Mouse (Mus musculus): ENCODE measurements around the gene Rplp2. TPM values are rescaled to one million over a fixed set of nuclear protein-coding genes. Genes with fewer than 3 reads are reported as not detected.

Gene Rplp2
- polyA plus RNA-seq, 1 experiment from 2014 or later, result 1,216 TPM

GRCm38 (mm10) chr7:141468164-141468521 is 21.0 kb downstream of the Rplp2 start:
- H3K4me3 ChIP-seq, result peak overlapping the region; percentile 77
- H3K36me3 ChIP-seq (replicated peaks), result peaks cover 41% of the 10 kb centered on the region
- peak overlapping the region; percentile 91 for H3K27ac ChIP-seq
- no peak for DNase-seq (ENCODE audit: extremely low spot score, low spot score)
- no peaks in the 10 kb centered on the region for H3K9me3 ChIP-seq
- peaks cover 40% of the 10 kb centered on the region for H3K27me3 ChIP-seq (ENCODE audit: poor library complexity, severe bottlenecking)
- WGBS, result 24% methylated on average over 5 of the region's 5 CpGs
- H3K4me1 ChIP-seq, result peaks cover 73% of the 10 kb centered on the region

- H3K27me3 ChIP-seq (ENCODE audit: poor library complexity, severe bottlenecking), result peaks cover 35% of the 10 kb centered on the region
- no peak for DNase-seq (ENCODE audit: extremely low spot score, low spot score)
- H3K4me1 ChIP-seq, result peaks cover 73% of the 10 kb centered on the region
- H3K27ac ChIP-seq, result peak overlapping the region; percentile 91
- peak overlapping the region; percentile 77 for H3K4me3 ChIP-seq
- H3K36me3 ChIP-seq (replicated peaks), result peaks cover 41% of the 10 kb centered on the region
- H3K9me3 ChIP-seq, result no peaks in the 10 kb centered on the region
- WGBS, result 31% methylated on average over 8 of the region's 8 CpGs
Measured at GRCm38 (mm10) chr7:141468522-141469211, 21.5 kb downstream of the Rplp2 start.

GRCm38 (mm10) chr7:141469352-141469751 is 22.2 kb downstream of the Rplp2 start:
- Histone ChIP-seq H3K4me3 (peak overlapping the region; percentile 77), H3K27ac (peak overlapping the region; percentile 91), H3K4me1 (peaks cover 74% of the 10 kb centered on the region), H3K36me3 (replicated peaks) (peaks cover 41% of the 10 kb centered on the region), H3K9me3 (no peaks in the 10 kb centered on the region), H3K27me3 (ENCODE audit: poor library complexity, severe bottlenecking) (peaks cover 28% of the 10 kb centered on the region)
- 86% methylated on average over 6 of the region's 6 CpGs for WGBS
- no peak for DNase-seq (ENCODE audit: extremely low spot score, low spot score)

GRCm38 (mm10) chr7:141469901-141470636 is 22.9 kb downstream of the Rplp2 start:
- Histone ChIP-seq H3K4me1 (peaks cover 69% of the 10 kb centered on the region), H3K4me3 (0 out of 2 replicates have a peak overlapping the region, but pooled peaks have one; percentile 77), H3K36me3 (replicated peaks) (peaks cover 41% of the 10 kb centered on the region), H3K9me3 (no peaks in the 10 kb centered on the region), H3K27me3 (ENCODE audit: poor library complexity, severe bottlenecking) (peaks cover 21% of the 10 kb centered on the region), H3K27ac (no peak overlapping the region; the same call in 1 of the 2 replicates)
- 92% methylated on average over 18 of the region's 18 CpGs for WGBS
- DNase-seq (ENCODE audit: extremely low spot score, low spot score), result no peak

- Histone ChIP-seq H3K4me3 (no peak overlapping the region), H3K27me3 (ENCODE audit: poor library complexity, severe bottlenecking) (peaks cover 18% of the 10 kb centered on the region), H3K27ac (no peak overlapping the region), H3K4me1 (peaks cover 67% of the 10 kb centered on the region), H3K9me3 (no peaks in the 10 kb centered on the region), H3K36me3 (replicated peaks) (peaks cover 41% of the 10 kb centered on the region)
- DNase-seq (ENCODE audit: extremely low spot score, low spot score), result no peak
- WGBS, result 95% methylated on average over 10 of the region's 10 CpGs
Measured at GRCm38 (mm10) chr7:141470637-141470944, 23.4 kb downstream of the Rplp2 start.

GRCm38 (mm10) chr7:141471236-141471635 is 24.1 kb downstream of the Rplp2 start:
- peaks cover 41% of the 10 kb centered on the region for H3K36me3 ChIP-seq (replicated peaks)
- no peaks in the 10 kb centered on the region for H3K9me3 ChIP-seq
- H3K27ac ChIP-seq, result no peak overlapping the region
- no peak for DNase-seq (ENCODE audit: extremely low spot score, low spot score)
- peaks cover 68% of the 10 kb centered on the region for H3K4me1 ChIP-seq
- peaks cover 18% of the 10 kb centered on the region for H3K27me3 ChIP-seq (ENCODE audit: poor library complexity, severe bottlenecking)
- 93% methylated on average over 1 of the region's 1 CpGs for WGBS
- no peak overlapping the region for H3K4me3 ChIP-seq

- H3K36me3 ChIP-seq (replicated peaks), result peaks cover 41% of the 10 kb centered on the region
- no peak overlapping the region for H3K27ac ChIP-seq
- WGBS, result 84% methylated on average over 6 of the region's 6 CpGs
- DNase-seq (ENCODE audit: extremely low spot score, low spot score), result no peak
- H3K4me3 ChIP-seq, result no peak overlapping the region
- H3K9me3 ChIP-seq, result no peaks in the 10 kb centered on the region
- H3K4me1 ChIP-seq, result peaks cover 70% of the 10 kb centered on the region
- peaks cover 18% of the 10 kb centered on the region for H3K27me3 ChIP-seq (ENCODE audit: poor library complexity, severe bottlenecking)
Measured at GRCm38 (mm10) chr7:141472226-141472625, 25.1 kb downstream of the Rplp2 start.

- Histone ChIP-seq H3K27ac (no peak overlapping the region), H3K9me3 (no peaks in the 10 kb centered on the region), H3K4me1 (peaks cover 70% of the 10 kb centered on the region), H3K4me3 (no peak overlapping the region), H3K27me3 (ENCODE audit: poor library complexity, severe bottlenecking) (peaks cover 24% of the 10 kb centered on the region), H3K36me3 (replicated peaks) (peaks cover 41% of the 10 kb centered on the region)
- no peak for DNase-seq (ENCODE audit: extremely low spot score, low spot score)
- WGBS, result 94% methylated on average over 6 of the region's 6 CpGs
Measured at GRCm38 (mm10) chr7:141472763-141473162, 25.6 kb downstream of the Rplp2 start.

GRCm38 (mm10) chr7:141474160-141474559 is 27.0 kb downstream of the Rplp2 start:
- peak overlapping the region; percentile 88 for H3K4me3 ChIP-seq
- 12% methylated on average over 5 of the region's 5 CpGs for WGBS
- H3K27ac ChIP-seq, result peak overlapping the region; percentile 99; the same call in 1 of the 2 replicates
- peaks cover 29% of the 10 kb centered on the region for H3K27me3 ChIP-seq (ENCODE audit: poor library complexity, severe bottlenecking)
- H3K9me3 ChIP-seq, result no peaks in the 10 kb centered on the region
- H3K36me3 ChIP-seq (replicated peaks), result peaks cover 37% of the 10 kb centered on the region
- DNase-seq (ENCODE audit: extremely low spot score, low spot score), result no peak
- H3K4me1 ChIP-seq, result peaks cover 62% of the 10 kb centered on the region

- peak within 1 kb of the TSS; percentile 88 for H3K4me3 ChIP-seq
- H3K9me3 ChIP-seq, result no peaks in the 10 kb centered on the region
- WGBS, result under 1% methylated on average over 87 of the region's 87 CpGs
- peaks cover 51% of the 10 kb centered on the region for H3K4me1 ChIP-seq
- peaks cover 26% of the 10 kb centered on the region for H3K36me3 ChIP-seq (replicated peaks)
- peaks cover 29% of the 10 kb centered on the region for H3K27me3 ChIP-seq (ENCODE audit: poor library complexity, severe bottlenecking)
- H3K27ac ChIP-seq, result peak within 1 kb of the TSS; percentile 99
- peak; percentile 92 for DNase-seq (ENCODE audit: extremely low spot score, low spot score)
Measured at GRCm38 (mm10) chr7:141475011-141475804, 28.0 kb downstream of the Rplp2 start, which contains the start of the genes Polr2l and Tspan4. Polr2l (minus strand) TSS chr7:141475132. Tspan4 (plus strand) TSS chr7:141475240.

- Histone ChIP-seq H3K4me3 (peak overlapping the region; percentile 88), H3K9me3 (no peaks in the 10 kb centered on the region), H3K27ac (peak overlapping the region; percentile 99), H3K36me3 (replicated peaks) (peaks cover 20% of the 10 kb centered on the region), H3K4me1 (peaks cover 50% of the 10 kb centered on the region), H3K27me3 (ENCODE audit: poor library complexity, severe bottlenecking) (peaks cover 29% of the 10 kb centered on the region)
- WGBS, result 1% methylated on average over 12 of the region's 12 CpGs
- no peak for DNase-seq (ENCODE audit: extremely low spot score, low spot score)
Measured at GRCm38 (mm10) chr7:141475805-141476158, 28.6 kb downstream of the Rplp2 start.

- H3K27ac ChIP-seq, result peak overlapping the region; percentile 99
- 6% methylated on average over 17 of the region's 17 CpGs for WGBS
- peak overlapping the region; percentile 88 for H3K4me3 ChIP-seq
- peak; percentile 67 for DNase-seq (ENCODE audit: extremely low spot score, low spot score)
- H3K9me3 ChIP-seq, result no peaks in the 10 kb centered on the region
- H3K36me3 ChIP-seq (replicated peaks), result peaks cover 14% of the 10 kb centered on the region
- peaks cover 34% of the 10 kb centered on the region for H3K27me3 ChIP-seq (ENCODE audit: poor library complexity, severe bottlenecking)
- peaks cover 56% of the 10 kb centered on the region for H3K4me1 ChIP-seq
Measured at GRCm38 (mm10) chr7:141476226-141476980, 29.2 kb downstream of the Rplp2 start.

All from forebrain, embryonic 10.5 days (tissue).